Mouse (Mus musculus) hindbrain, embryonic 12.5 days (tissue): ENCODE measurements around the gene Hoxc4. TPM values are rescaled to one million over a fixed set of nuclear protein-coding genes. Genes with fewer than 3 reads are reported as not detected.

Experiments
- ATAC-seq: fragments of 200-750 bp; cut with Nextera tagmentation; 2 replicates; pipeline ENCODE4 v1.8.0; 2017; ENCODE audit warnings: moderate TSS enrichment; ENCODE audit not compliant: low FRiP score
- H3K27ac ChIP-seq: fragments of 300-500 bp; sonication (generic); 2 replicates; pipeline ENCODE4 v1.5.1; 2016; ENCODE audit warnings: mild to moderate bottlenecking
- H3K27me3 ChIP-seq: fragments of 300-500 bp; sonication (generic); 2 replicates; pipeline ENCODE4 v1.6.1; 2016; ENCODE audit warnings: mild to moderate bottlenecking
- H3K36me3 ChIP-seq: fragments of 300-500 bp; sonication (generic); 2 replicates; pipeline ENCODE4 v1.6.1; 2016; ENCODE audit warnings: mild to moderate bottlenecking
- H3K4me1 ChIP-seq: fragments of 300-500 bp; sonication (generic); 2 replicates; pipeline ENCODE4 v1.6.1; 2016
- H3K4me2 ChIP-seq: fragments of 300-500 bp; sonication (generic); replicated peaks from 2 replicates; pipeline ENCODE4 v1.6.1; 2016; ENCODE audit warnings: mild to moderate bottlenecking
- H3K4me3 ChIP-seq: fragments of 300-500 bp; sonication (generic); 2 replicates; pipeline ENCODE4 v1.5.1; 2016; ENCODE audit warnings: mild to moderate bottlenecking
- H3K9ac ChIP-seq: fragments of 300-500 bp; sonication (generic); 2 replicates; pipeline ENCODE4 v1.6.1; 2016; ENCODE audit warnings: mild to moderate bottlenecking, moderate library complexity
- H3K9me3 ChIP-seq: fragments of 300-500 bp; sonication (generic); replicated peaks from 2 replicates; pipeline ENCODE4 v1.6.1; 2016; ENCODE audit warnings: mild to moderate bottlenecking
- WGBS: fragments of 180-500 bp; shearing (Covaris S2); methylation state at CpG from one replicate; pipeline ENCODE4 v1.1.7; 2016; 5-methylcytosine and 5-hydroxymethylcytosine counted together
- microRNA counts: library from miRNA; unstranded; fragments of <30 nt; microRNA quantifications from one replicate; lab custom pipeline; 2017
- microRNA-seq: library from miRNA; unstranded; fragments of <30 nt; microRNA quantifications from one replicate; pipeline ENCODE4, GENCODE M21; 2017
- polyA plus RNA-seq: library from polyadenylated mRNA; unstranded; fragments of >200 nt; fragmentation: Nextera tagmentation; extraction: Ambion mirVana; gene quantifications from 2 replicates; pipeline ENCODE4 v1.2.1, GENCODE M21; 2016

The Hoxc4 gene
- polyA plus RNA-seq, 1 experiment from 2014 or later = 34.5 TPM

DNA sequence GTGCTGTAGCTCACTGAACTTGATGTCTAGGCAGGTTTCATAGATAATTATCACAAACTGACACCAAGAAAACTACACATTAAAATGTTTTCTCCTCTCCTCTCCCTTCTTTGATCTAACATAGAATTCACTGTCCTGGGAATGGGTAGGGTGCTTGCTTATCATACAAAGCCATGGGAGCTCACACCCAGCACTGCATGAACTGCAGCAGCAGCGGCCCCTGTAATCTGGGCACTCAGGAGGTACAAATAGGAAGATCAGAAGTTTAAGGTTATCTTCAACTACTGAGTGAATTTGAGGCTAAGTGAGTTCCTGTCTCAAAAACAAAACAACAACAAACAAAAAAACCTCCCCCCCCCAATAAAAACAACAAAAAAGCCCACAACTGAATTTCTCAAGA lies 66.2 kb downstream of the Hoxc4 start:
- Histone ChIP-seq H3K4me2 (no peak overlapping the region), H3K27ac (no peak overlapping the region), H3K4me3 (no peak overlapping the region), H3K9ac (no peak overlapping the region), H3K4me1 (peaks cover 19% of the 10 kb centered on the region), H3K27me3 (peaks cover 88% of the 10 kb centered on the region), H3K9me3 (no peaks in the 10 kb centered on the region), H3K36me3 (no peaks in the 10 kb centered on the region)
- 66% methylated on average over 1 of the region's 1 CpGs for WGBS
- ATAC-seq = no peak

DNA sequence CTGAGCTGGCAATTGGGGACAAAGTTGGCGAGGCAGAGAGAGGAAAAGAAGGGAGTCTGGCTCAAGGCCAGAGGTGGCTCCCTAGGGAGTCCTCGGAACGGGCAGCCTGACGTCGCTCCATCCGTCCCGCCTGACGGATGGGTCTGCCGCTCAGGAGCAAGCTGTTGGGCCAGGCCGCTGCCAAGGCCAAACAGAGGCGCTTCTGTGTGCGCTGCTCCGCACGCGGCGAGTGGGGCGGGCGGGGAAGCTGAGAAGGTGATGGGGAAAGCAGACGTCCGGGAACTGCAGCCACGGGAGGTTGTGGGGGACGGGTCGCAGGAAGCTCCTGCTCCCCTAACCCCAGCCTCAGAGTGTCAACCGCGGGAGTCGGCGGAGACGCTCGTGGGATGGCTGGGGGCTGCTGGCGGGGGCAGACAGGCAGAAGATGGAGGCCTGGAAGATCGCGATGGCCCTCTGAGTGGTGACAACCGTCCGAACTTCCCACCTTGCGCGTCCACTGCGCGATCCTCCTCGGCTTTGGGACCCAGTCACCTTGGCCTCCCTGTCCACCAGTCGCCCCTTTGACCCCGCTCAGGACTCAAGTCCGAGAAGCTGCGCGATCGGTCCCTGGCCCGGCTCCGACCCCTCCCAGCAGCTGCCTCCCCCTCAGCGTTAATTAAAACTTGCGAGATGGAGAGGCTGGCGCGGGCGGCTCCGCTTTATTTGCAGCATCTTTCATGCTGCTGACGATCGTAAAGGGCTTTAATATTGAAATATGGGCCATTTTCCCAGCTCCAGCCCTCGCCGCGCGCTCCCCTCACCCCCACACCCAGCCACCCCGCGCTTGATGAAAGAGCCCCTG lies 67.3 kb downstream of the Hoxc4 start:
- Histone ChIP-seq H3K27ac (peak overlapping the region; percentile 76), H3K27me3 (peaks cover 97% of the 10 kb centered on the region), H3K4me2 (peak overlapping the region; percentile 56), H3K4me3 (peak overlapping the region; percentile 27), H3K9me3 (no peaks in the 10 kb centered on the region), H3K36me3 (no peaks in the 10 kb centered on the region), H3K4me1 (peaks cover 19% of the 10 kb centered on the region), H3K9ac (peak overlapping the region; percentile 48)
- under 1% methylated on average over 60 of the region's 61 CpGs for WGBS
- ATAC-seq = peak; percentile 55; the same call in 1 of the 2 replicates

MicroRNAs encoded within 50 kb of the gene (microRNA counts, 519-probe panel; counts per million panel counts)
- microRNA mmu-miR-615-3p (lab: Ali Mortazavi, UCI) = 470 counts per million, percentile 58 among the panel's probes with 10 or more counts
- microRNA mmu-miR-615-5p (lab: Ali Mortazavi, UCI) = 470 counts per million, percentile 58 among the panel's probes with 10 or more counts

Small RNA genes lying within 50 kb of the gene (microRNA-seq; reads per million reads assigned to microRNA genes)
- gene Mir196a-2 (1.6 reads per million), gene Mir615 (2,097 reads per million, percentile 83 among the genes with 10 or more reads in this experiment)

Other genes with a start within 250 kb of the Hoxc4 start
- gene Hoxc13, start 97.8 kb upstream of the Hoxc4 start, polyA plus RNA-seq = 0.09 and 0.17 TPM in 2 replicates
- not detected in 2 replicates for gene Hoxc12, start 82.2 kb upstream of the Hoxc4 start, polyA plus RNA-seq
- not detected in 2 replicates for gene Hoxc11, start 64.5 kb upstream of the Hoxc4 start, polyA plus RNA-seq
- gene Hoxc10, start 52.1 kb upstream of the Hoxc4 start, polyA plus RNA-seq = not detected in 2 replicates
- 20.2 and 37.0 TPM in 2 replicates for gene Hoxc5, start 51.5 kb upstream of the Hoxc4 start, polyA plus RNA-seq
- gene Hoxc9, start 42.5 kb upstream of the Hoxc4 start, polyA plus RNA-seq = not detected in 2 replicates
- gene Hoxc8, start 28.3 kb upstream of the Hoxc4 start, polyA plus RNA-seq = not detected in 2 replicates
- 2.1 and 2.3 TPM in 2 replicates for gene Hoxc6, start 20.7 kb upstream of the Hoxc4 start, polyA plus RNA-seq
- 31.3 and 34.4 TPM in 2 replicates for gene Smug1, start 148.2 kb downstream of the Hoxc4 start, polyA plus RNA-seq
- gene Cbx5, start 220.9 kb downstream of the Hoxc4 start, polyA plus RNA-seq = 188 and 190 TPM in 2 replicates
- gene Hnrnpa1, start 221.5 kb downstream of the Hoxc4 start, polyA plus RNA-seq = 1,137 and 1,149 TPM in 2 replicates
- 5.1 and 5.4 TPM in 2 replicates for gene Nfe2, start 239.5 kb downstream of the Hoxc4 start, polyA plus RNA-seq